Mouse (Mus musculus): Measurements from ENCODE around the gene Atp1b2.

DNA sequence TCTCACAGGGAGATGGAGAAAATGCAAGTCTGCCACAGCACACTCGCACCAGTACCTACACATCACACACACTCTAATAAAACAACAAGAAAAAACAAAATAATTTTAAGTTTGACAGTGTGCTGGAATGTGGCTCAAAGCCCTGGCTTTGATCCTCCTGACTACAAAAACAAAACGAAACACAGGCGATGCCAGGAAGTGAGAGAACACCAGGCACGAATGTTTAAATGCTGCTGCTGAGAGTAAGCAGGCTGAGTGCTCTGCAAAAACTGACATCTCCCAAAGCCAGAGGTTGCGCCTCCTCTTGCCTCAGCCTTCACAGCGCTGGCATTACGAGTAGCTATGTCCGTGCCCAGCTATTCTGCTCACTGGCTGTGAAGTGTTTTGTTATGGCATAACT lies 40.6 kb downstream of the Atp1b2 start:
- no peak for TF ChIP-seq E2F4 (IDR thresholded peaks at IDR 0.05; ENCODE audit: insufficient replicate concordance, low read depth, low read length)
- no peak for TF ChIP-seq CTCF (conservative IDR thresholded peaks at IDR 0.05 in 1 of 2, IDR thresholded peaks at IDR 0.05 in 1 of 2; ENCODE audit: low read depth in 2 of 2, low read length in 2 of 2)
- TF ChIP-seq EP300 (IDR thresholded peaks at IDR 0.05; ENCODE audit: low read length) = no peak

All from CH12.LX (cell line).